Mouse (Mus musculus) adrenal gland, postnatal 10 days (tissue): ENCODE results near the gene Vstm4. TPM values are rescaled to one million over a fixed set of nuclear protein-coding genes. Genes with fewer than 3 reads are reported as not detected.

Experiments
- DNase-seq: peaks from one replicate; pipeline ENCODE4 v3.0.0; 2021; ENCODE audit warnings: mixed read lengths
- total RNA-seq, 2 experiments: library from RNA; stranded (reverse); gene quantifications; 2 replicates each; pipeline ENCODE4 v1.2.3; 2021

Gene Vstm4
- total RNA-seq, 2 experiments from 2014 or later: 23.5 to 24.7 TPM

DNA sequence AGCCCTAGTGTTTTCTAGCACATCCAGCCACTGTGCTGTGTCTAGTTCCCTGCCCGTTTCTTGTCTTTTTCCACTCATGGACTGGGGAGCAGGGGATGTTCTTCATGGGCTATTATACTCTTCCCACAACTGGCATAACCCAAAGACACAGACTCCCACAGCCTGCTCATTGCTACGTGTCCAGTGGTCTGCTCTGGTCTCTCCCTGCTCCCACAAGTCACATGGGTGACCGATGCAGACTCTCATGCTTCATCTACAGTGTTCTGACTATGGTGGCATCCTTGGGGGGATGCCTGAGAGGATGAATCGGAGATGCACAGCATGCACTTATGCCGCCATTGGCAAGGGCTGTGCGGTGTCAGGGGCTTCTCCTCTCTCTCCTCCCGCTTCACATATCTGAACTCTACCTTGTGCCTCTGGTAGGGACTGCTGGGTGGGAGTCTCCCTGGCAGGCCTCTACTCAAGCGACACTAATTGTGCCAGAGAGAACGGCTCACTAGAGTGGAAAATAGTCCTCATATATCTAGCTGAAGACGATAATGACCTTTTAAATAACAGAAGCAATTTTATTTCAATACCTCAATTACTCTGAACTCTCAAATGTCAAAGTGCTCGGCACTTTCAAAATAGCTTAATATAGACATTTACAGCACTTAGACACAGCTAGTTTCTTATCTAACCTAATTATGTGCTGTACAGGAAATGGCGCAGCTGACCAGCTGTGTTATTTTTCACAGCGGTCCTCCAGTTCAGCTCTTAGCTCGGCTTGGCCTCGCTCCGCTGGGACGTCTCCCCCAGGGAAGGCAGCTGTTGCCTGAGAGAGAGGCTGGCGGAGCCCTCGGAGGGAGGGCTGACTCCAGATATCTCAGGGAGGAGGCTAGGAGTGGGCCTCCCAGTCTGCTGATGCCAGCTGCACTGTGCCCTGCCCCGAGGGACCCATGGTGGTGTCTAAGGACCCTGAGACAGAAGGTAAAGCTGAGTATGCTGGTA is 94.1 kb downstream of the Vstm4 start:
- peak; percentile 38 for DNase-seq

DNA sequence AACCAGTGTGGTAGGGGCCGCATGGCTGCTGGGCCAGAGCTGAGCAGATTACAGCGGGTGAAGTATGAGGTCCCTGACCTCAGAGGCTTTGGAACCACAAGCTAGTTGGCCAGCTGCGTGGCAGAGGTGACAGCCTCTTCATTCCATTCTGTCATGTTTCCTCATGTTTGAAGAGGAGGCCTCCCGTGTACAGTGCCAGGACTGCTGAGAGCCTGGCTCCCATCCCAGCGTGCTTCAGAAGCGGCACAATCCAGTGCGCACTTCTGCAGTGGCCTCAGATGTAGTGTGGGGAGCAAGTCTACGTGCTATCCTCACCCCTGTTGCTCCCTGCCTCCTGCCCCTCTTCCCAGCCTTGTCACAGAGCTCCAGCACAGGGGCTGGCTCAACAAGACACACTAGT is 99.9 kb downstream of the Vstm4 start:
- DNase-seq: peak; percentile 9

DNA sequence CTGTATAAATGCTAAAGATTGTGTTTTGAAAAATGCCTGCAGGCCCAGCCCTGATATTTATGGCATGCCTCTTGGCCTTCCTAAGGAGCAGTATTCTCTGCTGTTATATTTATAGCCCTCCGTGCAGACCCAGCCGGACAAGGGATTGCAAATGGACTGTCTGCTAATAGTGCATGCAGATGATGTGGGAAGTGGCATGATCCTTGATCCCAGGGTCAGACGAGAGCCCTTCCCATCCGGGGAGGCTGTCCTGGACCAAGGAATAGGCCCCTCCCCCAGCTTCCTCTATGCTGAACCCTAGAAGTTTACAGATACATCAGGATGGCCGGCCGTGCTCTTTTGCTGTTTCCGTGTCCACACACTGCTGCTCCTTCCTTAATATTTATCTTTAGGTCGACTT is 102.1 kb downstream of the Vstm4 start:
- peak; percentile 17 for DNase-seq

DNA sequence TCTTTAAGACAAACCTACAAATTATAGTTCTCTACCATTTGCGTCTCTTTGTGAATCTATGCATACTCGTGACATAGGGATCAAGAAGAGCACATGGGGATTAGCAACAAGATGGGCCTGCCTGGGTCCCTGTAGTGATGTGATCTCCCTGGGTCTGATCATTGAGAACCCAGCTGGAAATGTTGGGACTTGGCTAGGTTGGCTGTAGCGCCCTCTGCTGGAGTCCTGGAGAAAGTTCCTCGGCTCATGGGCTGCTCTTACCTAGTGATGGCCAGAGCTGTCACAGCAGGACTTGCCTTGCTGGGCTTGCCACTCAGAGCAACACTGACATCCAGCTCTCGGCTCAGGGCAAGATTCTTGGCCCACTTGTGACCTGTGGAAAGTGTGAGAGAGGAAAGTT is 103.9 kb downstream of the Vstm4 start:
- peak; percentile 79 for DNase-seq

DNA sequence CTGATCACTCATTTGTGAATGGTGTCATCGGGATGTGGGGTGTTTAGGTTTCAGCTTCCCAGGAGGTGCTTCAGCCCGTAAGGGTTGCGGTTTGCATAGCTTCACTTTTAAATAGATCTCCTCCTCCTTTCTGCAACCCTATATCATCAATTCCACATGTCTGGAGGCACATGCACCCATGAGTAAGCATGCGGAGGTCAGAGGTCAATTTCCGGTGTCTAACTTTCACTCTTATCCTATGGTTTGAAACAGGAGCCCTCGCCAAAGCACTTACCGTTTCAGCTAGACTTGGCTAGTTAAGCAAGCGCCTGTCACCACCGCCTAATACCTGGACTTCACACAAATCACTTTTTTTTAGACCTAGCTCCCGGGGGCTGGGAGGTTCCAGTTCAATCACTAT is 108.2 kb downstream of the Vstm4 start:
- no peak for DNase-seq

DNA sequence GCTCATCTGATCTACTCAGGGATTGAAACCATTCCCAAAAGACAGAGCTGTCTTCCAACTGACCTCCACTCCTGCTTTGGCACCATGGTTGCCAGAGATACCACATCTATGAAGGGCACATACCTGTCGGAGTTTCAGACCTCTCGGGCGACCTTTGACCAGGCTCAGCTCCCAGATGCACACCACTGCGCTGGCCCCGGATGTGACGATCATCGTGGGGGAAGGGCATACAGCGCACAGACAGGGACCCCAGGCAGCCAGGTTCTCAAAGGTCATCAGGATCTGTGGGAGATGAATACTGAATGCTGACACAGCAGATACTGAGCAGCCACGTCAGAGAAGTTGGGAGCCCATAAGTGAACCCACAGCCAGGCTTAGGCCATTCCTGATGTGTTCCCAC is 114.1 kb downstream of the Vstm4 start:
- DNase-seq: no peak

DNA sequence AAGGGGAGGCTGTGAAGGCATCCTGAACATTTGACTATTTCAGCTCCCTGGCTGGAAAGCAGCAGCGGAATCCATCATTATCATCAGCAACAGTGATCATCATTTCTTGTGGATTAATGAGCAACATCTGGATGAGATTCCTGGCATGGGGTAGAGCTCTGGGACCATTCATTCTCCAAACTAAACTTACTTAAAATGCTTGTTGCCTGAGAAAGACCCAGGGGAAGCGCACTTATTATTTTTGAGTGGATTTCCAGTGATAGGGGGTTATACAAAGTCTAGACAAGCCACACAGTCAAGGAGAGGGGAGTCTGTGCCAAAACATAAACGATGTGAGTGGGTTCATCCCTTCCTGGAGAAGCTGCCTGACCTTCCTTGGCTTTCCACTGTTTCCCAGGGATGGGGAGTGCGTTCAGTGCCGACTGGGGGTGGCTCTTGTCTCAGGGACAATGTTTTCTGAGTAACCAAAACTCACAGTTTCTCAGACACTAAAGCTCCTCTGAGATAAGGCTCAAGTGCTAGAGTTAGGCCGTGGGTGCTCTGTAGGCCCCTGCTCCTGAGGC is 127.7 kb downstream of the Vstm4 start:
- DNase-seq: no peak

DNA sequence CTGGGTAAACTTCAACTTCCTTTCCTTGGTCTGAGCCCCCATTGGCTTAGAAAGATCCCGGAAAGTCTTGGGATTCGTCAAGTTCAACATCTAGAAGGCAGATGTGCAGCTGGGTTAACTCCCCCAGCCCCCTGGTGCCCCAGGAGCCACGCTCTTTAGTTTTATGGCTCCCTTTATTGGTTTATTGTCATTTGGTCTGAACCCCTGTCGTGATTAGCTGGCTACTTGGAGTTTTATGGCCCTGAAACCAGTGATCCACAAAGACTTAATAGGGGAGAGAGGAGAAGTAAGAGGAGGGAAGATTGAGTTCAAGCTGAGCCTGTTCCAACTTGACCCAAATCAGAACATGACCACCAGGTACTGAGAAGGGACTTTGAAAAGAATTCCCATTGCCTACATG is 130.1 kb downstream of the Vstm4 start:
- DNase-seq: no peak

Other genes with a start within 250 kb of the Vstm4 start
- gene 3425401B19Rik, start 171.5 kb upstream of the Vstm4 start, total RNA-seq: 10 to 100 TPM in 1 of 2 experiments, 1 to 10 TPM in 1; 5.6 to 19.6 TPM
- gene Tmem273, start 70.8 kb upstream of the Vstm4 start, total RNA-seq: 1 to 10 TPM; 1.7 to 2.2 TPM
- gene Fam170b, start 22.8 kb upstream of the Vstm4 start, total RNA-seq: not detected
- under 1 TPM; 0.51 to 0.67 TPM for gene Lrrc18, start 134.6 kb downstream of the Vstm4 start, total RNA-seq